Mouse (Mus musculus) liver, embryonic 11.5 days (tissue): Measurements from ENCODE around the gene Brinp2. TPM values are rescaled to one million over a fixed set of nuclear protein-coding genes. Genes with fewer than 3 reads are reported as not detected.

ENCODE experiments used
- ATAC-seq: fragments of 200-750 bp; cut with Nextera tagmentation; replicated peaks from 2 replicates; pipeline ENCODE4 v1.8.0; 2017; ENCODE audit warnings: moderate number of reproducible peaks, mild to moderate bottlenecking, moderate TSS enrichment, moderate library complexity; ENCODE audit not compliant: low FRiP score
- DNase-seq: peaks from one replicate; pipeline ENCODE4 v3.0.0-alpha.2; 2017; ENCODE audit warnings: low spot score
- H3K27ac ChIP-seq: fragments of 300-500 bp; sonication (generic); 2 replicates; pipeline ENCODE4 v1.5.1; 2014; ENCODE audit warnings: mild to moderate bottlenecking, low read depth, low read length, control low read depth
- H3K27me3 ChIP-seq: fragments of 300-500 bp; sonication (generic); replicated peaks from 2 replicates; pipeline ENCODE4 v1.6.1; 2014; ENCODE audit warnings: low read length, mixed read lengths; ENCODE audit not compliant: control insufficient read depth, insufficient read depth
- H3K36me3 ChIP-seq: fragments of 300-500 bp; sonication (generic); 2 replicates; pipeline ENCODE4 v1.6.1; 2014; ENCODE audit warnings: mild to moderate bottlenecking, low read length, moderate library complexity, mixed read lengths; ENCODE audit not compliant: control insufficient read depth, insufficient read depth
- H3K4me1 ChIP-seq: fragments of 300-500 bp; sonication (generic); replicated peaks from 2 replicates; pipeline ENCODE4 v1.6.1; 2014; ENCODE audit warnings: low read length, mixed read lengths; ENCODE audit not compliant: control insufficient read depth, insufficient read depth
- H3K4me2 ChIP-seq: fragments of 300-500 bp; sonication (generic); 2 replicates; pipeline ENCODE4 v1.6.1; 2014; ENCODE audit warnings: mild to moderate bottlenecking, control low read depth, moderate library complexity
- H3K4me3 ChIP-seq: fragments of 300-500 bp; sonication (generic); 2 replicates; pipeline ENCODE4 v1.5.1; 2014; ENCODE audit warnings: low read depth, low read length, control low read depth
- H3K9ac ChIP-seq: fragments of 300-500 bp; sonication (generic); 2 replicates; pipeline ENCODE4 v1.6.1; 2014; ENCODE audit warnings: low read depth, low read length, control low read depth
- H3K9me3 ChIP-seq: fragments of 300-500 bp; sonication (generic); 2 replicates; pipeline ENCODE4 v1.6.1; 2016; ENCODE audit warnings: low read length, inconsistent platforms, mixed read lengths; ENCODE audit not compliant: control insufficient read depth
- WGBS: fragments of 180-500 bp; shearing (Covaris S2); extraction: QIAGEN DNeasy Blood & Tissue Kit; methylation state at CpG from one replicate; pipeline ENCODE4 v1.1.7; 2014; 5-methylcytosine and 5-hydroxymethylcytosine counted together
- polyA plus RNA-seq: library from polyadenylated mRNA; unstranded; fragments of >200 nt; fragmentation: Nextera tagmentation; extraction: Ambion mirVana; gene quantifications from 2 replicates; pipeline ENCODE4 v1.2.1, GENCODE M21; 2014

The Brinp2 gene
- polyA plus RNA-seq, 1 experiment from 2014 or later, result 0.44 TPM

DNA sequence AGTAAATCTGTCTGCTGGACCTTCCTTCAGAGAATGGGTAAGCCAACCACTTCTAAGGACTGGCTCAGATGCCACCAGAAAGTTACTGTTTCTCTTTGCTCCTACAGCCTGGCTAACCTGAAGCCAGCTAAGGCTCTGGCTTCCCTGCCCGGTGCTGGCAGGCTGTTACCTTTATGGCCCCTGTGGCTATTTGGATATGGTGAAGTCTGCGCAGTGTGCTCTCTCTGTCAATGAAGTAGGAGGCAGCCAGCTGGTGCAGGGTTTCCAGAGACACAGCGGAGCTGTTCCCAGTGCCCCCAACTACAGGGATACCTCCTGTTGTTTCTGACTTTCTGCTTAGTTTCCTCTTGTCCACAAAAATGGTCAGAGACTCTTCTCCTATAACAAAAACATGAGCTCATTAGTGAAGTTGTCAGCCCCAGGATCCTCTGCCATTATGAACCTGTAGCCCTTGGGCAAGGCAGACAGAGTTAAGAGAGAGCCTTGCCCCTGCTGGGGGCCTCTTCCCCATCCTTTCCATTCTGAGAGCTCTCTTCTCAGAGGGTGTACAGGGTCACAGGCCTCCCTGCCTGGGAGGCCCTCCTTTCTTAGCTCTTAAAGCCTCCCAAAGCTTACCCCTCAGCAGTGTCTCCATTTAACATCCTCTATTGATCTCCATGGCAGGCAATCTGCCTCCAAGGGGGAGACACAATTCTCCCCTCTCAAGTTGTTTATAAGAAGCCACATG, 89.7 kb downstream of the Brinp2 start:
- H3K4me1 ChIP-seq, result no peaks in the 10 kb centered on the region
- no peaks in the 10 kb centered on the region for H3K9me3 ChIP-seq
- H3K36me3 ChIP-seq, result no peaks in the 10 kb centered on the region
- DNase-seq (no peak), ATAC-seq (no peak)
- WGBS, result 74% methylated on average over 3 of the region's 3 CpGs
- no peak overlapping the region for H3K9ac ChIP-seq
- no peak overlapping the region for H3K27ac ChIP-seq
- H3K27me3 ChIP-seq, result no peaks in the 10 kb centered on the region
- no peak overlapping the region for H3K4me2 ChIP-seq
- H3K4me3 ChIP-seq, result no peak overlapping the region

- no peaks in the 10 kb centered on the region for H3K4me1 ChIP-seq
- DNase-seq (no peak), ATAC-seq (no peak)
- no peak overlapping the region for H3K4me3 ChIP-seq
- H3K4me2 ChIP-seq, result no peak overlapping the region
- H3K9me3 ChIP-seq, result no peaks in the 10 kb centered on the region
- no peak overlapping the region for H3K9ac ChIP-seq
- H3K27me3 ChIP-seq, result no peaks in the 10 kb centered on the region
- H3K27ac ChIP-seq, result no peak overlapping the region
- 84% methylated on average over 5 of the region's 5 CpGs for WGBS
- H3K36me3 ChIP-seq, result no peaks in the 10 kb centered on the region
Observed at GRCm38 (mm10) chr1:158259516-158260235, 96.5 kb downstream of the Brinp2 start.

DNA sequence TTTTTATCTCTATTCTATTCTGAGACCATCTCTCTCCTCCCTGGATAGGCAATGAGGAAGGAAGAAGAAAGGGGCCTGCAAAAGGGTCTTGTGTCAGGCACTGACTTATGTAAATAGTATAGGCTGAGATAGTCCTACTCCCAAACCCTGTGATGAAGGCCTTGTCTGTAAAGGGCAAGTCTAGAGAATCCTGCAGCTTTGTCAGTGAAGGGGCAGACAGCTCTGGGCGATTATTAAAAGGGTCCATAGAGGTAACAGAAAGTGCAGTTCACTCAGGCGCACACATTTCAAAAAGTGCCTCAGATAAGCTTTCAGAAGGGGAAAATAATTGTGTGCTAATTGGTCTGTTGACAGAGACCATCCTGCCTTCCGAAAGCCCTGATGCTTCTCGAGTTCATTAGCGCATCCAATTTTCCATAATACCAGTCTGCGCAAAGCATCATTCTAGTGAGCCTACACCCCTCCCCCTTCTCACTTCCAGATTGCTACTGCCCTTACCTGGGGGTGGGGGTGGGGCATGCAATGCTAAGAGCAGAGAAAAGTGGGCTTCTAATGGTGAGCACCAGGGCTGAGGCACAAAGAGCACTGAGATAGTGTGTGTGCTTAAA, 97.3 kb downstream of the Brinp2 start:
- H3K4me3 ChIP-seq, result no peak overlapping the region
- 74% methylated on average over 6 of the region's 6 CpGs for WGBS
- no peaks in the 10 kb centered on the region for H3K36me3 ChIP-seq
- no peaks in the 10 kb centered on the region for H3K27me3 ChIP-seq
- no peak for ATAC-seq
- H3K9me3 ChIP-seq, result no peaks in the 10 kb centered on the region
- no peak overlapping the region for H3K27ac ChIP-seq
- no peaks in the 10 kb centered on the region for H3K4me1 ChIP-seq
- H3K9ac ChIP-seq, result no peak overlapping the region
- no peak overlapping the region for H3K4me2 ChIP-seq
- DNase-seq, result no peak

GRCm38 (mm10) chr1:158255912-158256680, 100.0 kb downstream of the Brinp2 start:
- H3K9ac ChIP-seq, result no peak overlapping the region
- no peak for ATAC-seq
- H3K27ac ChIP-seq, result no peak overlapping the region
- H3K27me3 ChIP-seq, result no peaks in the 10 kb centered on the region
- no peaks in the 10 kb centered on the region for H3K36me3 ChIP-seq
- H3K9me3 ChIP-seq, result no peaks in the 10 kb centered on the region
- DNase-seq, result no peak
- no peak overlapping the region for H3K4me3 ChIP-seq
- 87% methylated on average over 9 of the region's 9 CpGs for WGBS
- H3K4me2 ChIP-seq, result no peak overlapping the region
- H3K4me1 ChIP-seq, result no peaks in the 10 kb centered on the region

GRCm38 (mm10) chr1:158252682-158253222, 103.4 kb downstream of the Brinp2 start:
- Histone ChIP-seq H3K27ac (no peak overlapping the region), H3K36me3 (no peaks in the 10 kb centered on the region), H3K27me3 (no peaks in the 10 kb centered on the region), H3K4me1 (no peaks in the 10 kb centered on the region), H3K4me2 (no peak overlapping the region), H3K9me3 (no peaks in the 10 kb centered on the region), H3K4me3 (no peak overlapping the region), H3K9ac (no peak overlapping the region)
- 81% methylated on average over 8 of the region's 8 CpGs for WGBS
- DNase-seq (no peak), ATAC-seq (no peak)

GRCm38 (mm10) chr1:158248266-158248665, 107.9 kb downstream of the Brinp2 start:
- ATAC-seq (no peak), DNase-seq (no peak)
- Histone ChIP-seq H3K9ac (no peak overlapping the region), H3K4me3 (no peak overlapping the region), H3K9me3 (no peaks in the 10 kb centered on the region), H3K36me3 (no peaks in the 10 kb centered on the region), H3K4me1 (no peaks in the 10 kb centered on the region), H3K27me3 (no peaks in the 10 kb centered on the region), H3K27ac (no peak overlapping the region), H3K4me2 (no peak overlapping the region)
- WGBS, result 79% methylated on average over 3 of the region's 3 CpGs

DNA sequence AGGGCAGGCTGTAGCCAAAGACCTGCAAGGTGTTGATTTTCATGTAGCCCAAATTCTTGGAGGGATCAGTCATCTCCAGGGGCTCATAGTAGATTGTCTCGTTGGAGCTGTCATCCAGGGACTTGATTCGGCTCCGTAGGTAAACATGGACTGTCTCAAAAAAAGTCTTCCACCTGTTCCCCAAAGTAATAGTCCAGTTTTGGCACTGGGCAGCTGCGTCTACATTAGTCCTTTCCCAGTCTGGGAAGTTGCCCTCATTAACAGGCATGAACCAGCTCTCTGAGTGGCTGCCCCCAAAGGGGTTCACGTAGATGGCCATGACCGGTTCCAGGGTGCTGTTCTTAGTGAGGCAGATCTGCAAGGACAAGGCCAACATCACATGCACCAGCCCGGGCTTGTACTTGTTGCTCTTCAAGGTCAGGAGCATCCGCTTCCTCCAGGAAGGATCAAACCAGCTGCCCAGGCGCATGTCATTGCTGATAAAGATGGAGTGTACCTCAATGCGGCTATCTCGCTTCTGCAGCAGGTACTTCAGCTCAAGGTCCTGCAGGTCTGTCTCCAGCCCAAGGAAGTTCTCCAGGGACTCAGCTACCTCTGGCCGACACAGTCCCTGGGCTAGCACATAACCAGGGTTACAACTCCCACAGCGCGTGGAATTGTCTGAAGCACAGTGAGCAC, 109.5 kb downstream of the Brinp2 start:
- no peaks in the 10 kb centered on the region for H3K27me3 ChIP-seq
- DNase-seq (no peak), ATAC-seq (0 out of 2 replicates have a peak, but pooled peaks have one; percentile 10)
- no peaks in the 10 kb centered on the region for H3K36me3 ChIP-seq
- H3K4me2 ChIP-seq, result no peak overlapping the region
- H3K9me3 ChIP-seq, result no peaks in the 10 kb centered on the region
- no peak overlapping the region for H3K27ac ChIP-seq
- no peak overlapping the region for H3K9ac ChIP-seq
- no peaks in the 10 kb centered on the region for H3K4me1 ChIP-seq
- WGBS, result 87% methylated on average over 14 of the region's 14 CpGs
- no peak overlapping the region for H3K4me3 ChIP-seq

- DNase-seq (no peak), ATAC-seq (no peak; the same call in 1 of the 2 replicates)
- Histone ChIP-seq H3K27ac (no peak overlapping the region), H3K36me3 (no peaks in the 10 kb centered on the region), H3K4me1 (no peaks in the 10 kb centered on the region), H3K9ac (no peak overlapping the region), H3K4me3 (no peak overlapping the region), H3K27me3 (no peaks in the 10 kb centered on the region), H3K4me2 (no peak overlapping the region), H3K9me3 (no peaks in the 10 kb centered on the region)
- WGBS, result 76% methylated on average over 8 of the region's 8 CpGs
Observed at GRCm38 (mm10) chr1:158245486-158245885, 110.6 kb downstream of the Brinp2 start.
